Mouse (Mus musculus): ENCODE measurements around the gene Lbp. TPM values are rescaled to one million over a fixed set of nuclear protein-coding genes. Genes with fewer than 3 reads are reported as not detected.

The Lbp gene
- polyA plus RNA-seq, 1 experiment from 2014 or later: 75.1 TPM

- in situ Hi-C loops (cut with MboI; ENCODE audit: low pct_unique_long_range_greater_than_20kb): no loop called here
- H3K27me3 ChIP-seq: peaks cover 24% of the 10 kb centered on the region
- POLR2A ChIA-PET: no interaction called here
- no peak for TF ChIP-seq CTCF (IDR thresholded peaks at IDR 0.05)
- ATAC-seq (no peak), DNase-seq (ENCODE audit: low read depth, low spot score) (no peak)
- CTCF ChIA-PET: no interaction called here
Observed at GRCm38 (mm10) chr2:158373061-158373460, 66.8 kb downstream of the Lbp start.

GRCm38 (mm10) chr2:158373516-158373915 is 67.2 kb downstream of the Lbp start:
- no peak for TF ChIP-seq CTCF (IDR thresholded peaks at IDR 0.05)
- DNase-seq (ENCODE audit: low read depth, low spot score) (no peak), ATAC-seq (no peak)
- peaks cover 24% of the 10 kb centered on the region for H3K27me3 ChIP-seq
- ChIA-PET POLR2A (no interaction called here), CTCF (no interaction called here)
- in situ Hi-C loops (cut with MboI; ENCODE audit: low pct_unique_long_range_greater_than_20kb): no loop called here

- TF ChIP-seq CTCF (IDR thresholded peaks at IDR 0.05): no peak
- no peak for DNase-seq (ENCODE audit: low read depth, low spot score)
- in situ Hi-C loops (cut with MboI; ENCODE audit: low pct_unique_long_range_greater_than_20kb): loop anchor here (25.0 kb wide), 1 partner anchor 262 kb away; no protein-coding TSS in a partner anchor
- ChIA-PET POLR2A (no interaction called here), CTCF (interaction anchor here (0.6 to 1.8 kb wide), 4 partner anchors 9 to 34 kb away, joined by 3 to 4 read pairs (median 4); partner anchors contain the start of gene Ralgapb)
- peaks cover 24% of the 10 kb centered on the region for H3K27me3 ChIP-seq
- no peak for ATAC-seq
Observed at GRCm38 (mm10) chr2:158375443-158376122, 69.3 kb downstream of the Lbp start, which contains the start of gene Snhg11. TSS of gene Snhg11 (plus strand) at chr2:158375638.

- in situ Hi-C loops (cut with MboI; ENCODE audit: low pct_unique_long_range_greater_than_20kb): loop anchor here (25.0 kb wide), 1 partner anchor 261 kb away; no protein-coding TSS in a partner anchor
- ChIA-PET CTCF (interaction anchor here (1.8 kb wide), 1 partner anchor 14 kb away, joined by 4 read pairs; no protein-coding TSS in a partner anchor), POLR2A (no interaction called here)
- no peak for ATAC-seq
- DNase-seq (ENCODE audit: low read depth, low spot score): no peak
- no peak for TF ChIP-seq CTCF (IDR thresholded peaks at IDR 0.05)
- H3K27me3 ChIP-seq: peaks cover 24% of the 10 kb centered on the region
Observed at GRCm38 (mm10) chr2:158376123-158376687, 69.9 kb downstream of the Lbp start.

- CTCF ChIA-PET: no interaction called here
- H3K27me3 ChIP-seq: peaks cover 28% of the 10 kb centered on the region
- in situ Hi-C loops (cut with MboI; ENCODE audit: low pct_unique_long_range_greater_than_20kb): loop anchor here (25.0 kb wide), 1 partner anchor 261 kb away; no protein-coding TSS in a partner anchor
Observed at GRCm38 (mm10) chr2:158376798-158377197, 70.5 kb downstream of the Lbp start.

GRCm38 (mm10) chr2:158377811-158378210 is 71.5 kb downstream of the Lbp start:
- POLR2A ChIA-PET: no interaction called here
- in situ Hi-C loops (cut with MboI; ENCODE audit: low pct_unique_long_range_greater_than_20kb): loop anchor here (25.0 kb wide), 1 partner anchor 259 kb away; no protein-coding TSS in a partner anchor
- DNase-seq (ENCODE audit: low read depth, low spot score): no peak
- ATAC-seq: no peak
- CTCF ChIA-PET: no interaction called here
- no peak for TF ChIP-seq CTCF (IDR thresholded peaks at IDR 0.05)
- H3K27me3 ChIP-seq: peaks cover 34% of the 10 kb centered on the region

More at GRCm38 (mm10) chr2:158376798-158377197, 70.5 kb downstream of the Lbp start:
- no peak for TF ChIP-seq CTCF (IDR thresholded peaks at IDR 0.05)
- no peak for ATAC-seq
- POLR2A ChIA-PET: no interaction called here
- no peak for DNase-seq (ENCODE audit: low read depth, low spot score)

GRCm38 (mm10) chr2:158379354-158380078 is 73.2 kb downstream of the Lbp start:
- TF ChIP-seq CTCF (IDR thresholded peaks at IDR 0.05): peak; percentile 98
- POLR2A ChIA-PET: no interaction called here
- ATAC-seq (peak; percentile 31), DNase-seq (ENCODE audit: low read depth, low spot score) (peak; percentile 27)
- in situ Hi-C loops (cut with MboI; ENCODE audit: low pct_unique_long_range_greater_than_20kb): loop anchor here (25.0 kb wide), 1 partner anchor 258 kb away; no protein-coding TSS in a partner anchor
- peaks cover 38% of the 10 kb centered on the region for H3K27me3 ChIP-seq
- CTCF ChIA-PET: interaction anchor here (0.7 to 2.2 kb wide), 2 partner anchors 9 to 14 kb away, joined by 5 to 9 read pairs; no protein-coding TSS in a partner anchor

Other genes with a start within 250 kb of the Lbp start
- gene Tgm2, start 160.1 kb upstream of the Lbp start, polyA plus RNA-seq (2021): 113 TPM
- gene D630003M21Rik, start 77.3 kb upstream of the Lbp start, polyA plus RNA-seq (2021): 49.6 TPM
- 2.9 TPM for gene Bpi, start 48.4 kb upstream of the Lbp start, polyA plus RNA-seq (2021)
- not detected for gene Snhg11, start 69.1 kb downstream of the Lbp start, polyA plus RNA-seq (2021)
- 46.2 TPM for gene Ralgapb, start 103.4 kb downstream of the Lbp start, polyA plus RNA-seq (2021)
- gene Adig, start 196.1 kb downstream of the Lbp start, polyA plus RNA-seq (2021): not detected
- 0.18 TPM for gene Arhgap40, start 206.3 kb downstream of the Lbp start, polyA plus RNA-seq (2021)

Data from Patski (cell line).